Mouse (Mus musculus): Measurements from ENCODE around the gene Rimkla. TPM values are rescaled to one million over a fixed set of nuclear protein-coding genes. Genes with fewer than 3 reads are reported as not detected.

The Rimkla gene
- polyA plus RNA-seq, 1 experiment from 2014 or later: 8.9 TPM

Other genes with a start within 250 kb of the Rimkla start
- gene Cldn19, start 237.2 kb downstream of the Rimkla start, polyA plus RNA-seq (2016; fragmentation: Nextera tagmentation; extraction: Ambion mirVana): 0.10 and 0.22 TPM in 2 replicates
- gene Ybx1, start 198.0 kb downstream of the Rimkla start, polyA plus RNA-seq (2016; fragmentation: Nextera tagmentation; extraction: Ambion mirVana): 1,189 and 1,315 TPM in 2 replicates
- gene Ppih, start 172.1 kb downstream of the Rimkla start, polyA plus RNA-seq (2016; fragmentation: Nextera tagmentation; extraction: Ambion mirVana): 86.7 and 96.4 TPM in 2 replicates
- gene Ccdc30, start 77.1 kb downstream of the Rimkla start, polyA plus RNA-seq (2016; fragmentation: Nextera tagmentation; extraction: Ambion mirVana): 11.7 and 15.7 TPM in 2 replicates
- 20.0 and 21.0 TPM in 2 replicates for gene Ppcs, start 70.2 kb downstream of the Rimkla start, polyA plus RNA-seq (2016; fragmentation: Nextera tagmentation; extraction: Ambion mirVana)
- 0.20 TPM in 1 of 2 replicates, not detected in the other for gene Zmynd12, start 69.8 kb downstream of the Rimkla start, polyA plus RNA-seq (2016; fragmentation: Nextera tagmentation; extraction: Ambion mirVana)
- gene Foxj3, start 44.4 kb upstream of the Rimkla start, polyA plus RNA-seq (2016; fragmentation: Nextera tagmentation; extraction: Ambion mirVana): 28.9 and 29.2 TPM in 2 replicates
- 3.8 and 4.6 TPM in 2 replicates for gene Frg2f1, start 46.9 kb upstream of the Rimkla start, polyA plus RNA-seq (2016; fragmentation: Nextera tagmentation; extraction: Ambion mirVana)
- not detected in 2 replicates for gene Guca2a, start 145.1 kb upstream of the Rimkla start, polyA plus RNA-seq (2016; fragmentation: Nextera tagmentation; extraction: Ambion mirVana)
- not detected in 2 replicates for gene Guca2b, start 166.3 kb upstream of the Rimkla start, polyA plus RNA-seq (2016; fragmentation: Nextera tagmentation; extraction: Ambion mirVana)
- gene Hivep3, start 241.2 kb upstream of the Rimkla start, polyA plus RNA-seq (2016; fragmentation: Nextera tagmentation; extraction: Ambion mirVana): 3.5 and 4.5 TPM in 2 replicates